Mouse (Mus musculus): ENCODE results near the gene Ccdc8.
A peak's percentile ranks its signal among the peaks of the same experiment; 100 is the strongest.

The Ccdc8 gene

GRCm38 (mm10) chr7:16956410-16957265, 35.9 kb upstream of the Ccdc8 start:
- no peaks in the 10 kb centered on the region for H3K27me3 ChIP-seq (ENCODE audit: control insufficient read depth, insufficient read depth, low read length, poor library complexity, severe bottlenecking)
- DNase-seq (ENCODE audit: low read depth, low spot score): no peak
- H3K36me3 ChIP-seq (ENCODE audit: control insufficient read depth, insufficient read depth, low read length, poor library complexity, severe bottlenecking): no peaks in the 10 kb centered on the region

GRCm38 (mm10) chr7:16959539-16960187, 32.8 kb upstream of the Ccdc8 start, which contains the start of gene Pnmal1:
Gene Pnmal1 (plus strand): TSS chr7:16959679.
- Histone ChIP-seq H3K36me3 (ENCODE audit: control insufficient read depth, insufficient read depth, low read length, poor library complexity, severe bottlenecking) (no peaks in the 10 kb centered on the region), H3K27me3 (ENCODE audit: control insufficient read depth, insufficient read depth, low read length, poor library complexity, severe bottlenecking) (no peaks in the 10 kb centered on the region)
- no peak for DNase-seq (ENCODE audit: low read depth, low spot score)

GRCm38 (mm10) chr7:16961678-16962077, 30.8 kb upstream of the Ccdc8 start:
- no peaks in the 10 kb centered on the region for H3K36me3 ChIP-seq (ENCODE audit: control insufficient read depth, insufficient read depth, low read length, poor library complexity, severe bottlenecking)
- H3K27me3 ChIP-seq (ENCODE audit: control insufficient read depth, insufficient read depth, low read length, poor library complexity, severe bottlenecking): no peaks in the 10 kb centered on the region
- no peak for DNase-seq (ENCODE audit: low read depth, low spot score)

GRCm38 (mm10) chr7:16968414-16968813, 24.1 kb upstream of the Ccdc8 start:
- no peak for DNase-seq (ENCODE audit: low read depth, low spot score)
- H3K27me3 ChIP-seq (ENCODE audit: control insufficient read depth, insufficient read depth, low read length, poor library complexity, severe bottlenecking): no peaks in the 10 kb centered on the region
- H3K36me3 ChIP-seq (ENCODE audit: control insufficient read depth, insufficient read depth, low read length, poor library complexity, severe bottlenecking): no peaks in the 10 kb centered on the region

- DNase-seq (ENCODE audit: low read depth, low spot score): no peak
- H3K27me3 ChIP-seq (ENCODE audit: control insufficient read depth, insufficient read depth, low read length, poor library complexity, severe bottlenecking): no peaks in the 10 kb centered on the region
- H3K36me3 ChIP-seq (ENCODE audit: control insufficient read depth, insufficient read depth, low read length, poor library complexity, severe bottlenecking): no peaks in the 10 kb centered on the region
Measured at GRCm38 (mm10) chr7:16971160-16971559, 21.3 kb upstream of the Ccdc8 start.

GRCm38 (mm10) chr7:16974018-16974417, 18.5 kb upstream of the Ccdc8 start:
- H3K36me3 ChIP-seq (ENCODE audit: control insufficient read depth, insufficient read depth, low read length, poor library complexity, severe bottlenecking): no peaks in the 10 kb centered on the region
- H3K27me3 ChIP-seq (ENCODE audit: control insufficient read depth, insufficient read depth, low read length, poor library complexity, severe bottlenecking): no peaks in the 10 kb centered on the region
- no peak for DNase-seq (ENCODE audit: low read depth, low spot score)

GRCm38 (mm10) chr7:16976298-16976697, 16.2 kb upstream of the Ccdc8 start:
- DNase-seq (ENCODE audit: low read depth, low spot score): no peak
- H3K27me3 ChIP-seq (ENCODE audit: control insufficient read depth, insufficient read depth, low read length, poor library complexity, severe bottlenecking): no peaks in the 10 kb centered on the region
- no peaks in the 10 kb centered on the region for H3K36me3 ChIP-seq (ENCODE audit: control insufficient read depth, insufficient read depth, low read length, poor library complexity, severe bottlenecking)

GRCm38 (mm10) chr7:16978173-16978572, 14.3 kb upstream of the Ccdc8 start:
- Histone ChIP-seq H3K36me3 (ENCODE audit: control insufficient read depth, insufficient read depth, low read length, poor library complexity, severe bottlenecking) (no peaks in the 10 kb centered on the region), H3K27me3 (ENCODE audit: control insufficient read depth, insufficient read depth, low read length, poor library complexity, severe bottlenecking) (no peaks in the 10 kb centered on the region)
- DNase-seq (ENCODE audit: low read depth, low spot score): no peak

- no peak for DNase-seq (ENCODE audit: low read depth, low spot score)
- Histone ChIP-seq H3K36me3 (ENCODE audit: control insufficient read depth, insufficient read depth, low read length, poor library complexity, severe bottlenecking) (no peaks in the 10 kb centered on the region), H3K27me3 (ENCODE audit: control insufficient read depth, insufficient read depth, low read length, poor library complexity, severe bottlenecking) (no peaks in the 10 kb centered on the region)
Measured at GRCm38 (mm10) chr7:16978593-16978992, 13.9 kb upstream of the Ccdc8 start.

- DNase-seq (ENCODE audit: low read depth, low spot score): peak; percentile 29
- H3K36me3 ChIP-seq (ENCODE audit: control insufficient read depth, insufficient read depth, low read length, poor library complexity, severe bottlenecking): no peaks in the 10 kb centered on the region
Measured at GRCm38 (mm10) chr7:16980348-16980747, 12.2 kb upstream of the Ccdc8 start.

GRCm38 (mm10) chr7:16982859-16983568, 9.5 kb upstream of the Ccdc8 start, which contains the start of gene Gm42372:
Gene Gm42372 (plus strand): TSS chr7:16983086.
- peak; percentile 75 for DNase-seq (ENCODE audit: low read depth, low spot score)
- H3K27me3 ChIP-seq (ENCODE audit: control insufficient read depth, insufficient read depth, low read length, poor library complexity, severe bottlenecking): no peaks in the 10 kb centered on the region
- H3K36me3 ChIP-seq (ENCODE audit: control insufficient read depth, insufficient read depth, low read length, poor library complexity, severe bottlenecking): no peaks in the 10 kb centered on the region

More at GRCm38 (mm10) chr7:16980348-16980747, 12.2 kb upstream of the Ccdc8 start:
- H3K27me3 ChIP-seq (ENCODE audit: control insufficient read depth, insufficient read depth, low read length, poor library complexity, severe bottlenecking): no peaks in the 10 kb centered on the region

- DNase-seq (ENCODE audit: low read depth, low spot score): no peak
- H3K27me3 ChIP-seq (ENCODE audit: control insufficient read depth, insufficient read depth, low read length, poor library complexity, severe bottlenecking): no peaks in the 10 kb centered on the region
Measured at GRCm38 (mm10) chr7:16987541-16988149, 4.9 kb upstream of the Ccdc8 start.

GRCm38 (mm10) chr7:16988405-16988804, 4.1 kb upstream of the Ccdc8 start:
- Histone ChIP-seq H3K36me3 (ENCODE audit: control insufficient read depth, insufficient read depth, low read length, poor library complexity, severe bottlenecking) (no peaks in the 10 kb centered on the region), H3K27me3 (ENCODE audit: control insufficient read depth, insufficient read depth, low read length, poor library complexity, severe bottlenecking) (no peaks in the 10 kb centered on the region)
- DNase-seq (ENCODE audit: low read depth, low spot score): no peak

More at GRCm38 (mm10) chr7:16987541-16988149, 4.9 kb upstream of the Ccdc8 start:
- H3K36me3 ChIP-seq (ENCODE audit: control insufficient read depth, insufficient read depth, low read length, poor library complexity, severe bottlenecking): no peaks in the 10 kb centered on the region

GRCm38 (mm10) chr7:16990006-16990744, 2.3 kb upstream of the Ccdc8 start:
- Histone ChIP-seq H3K36me3 (ENCODE audit: control insufficient read depth, insufficient read depth, low read length, poor library complexity, severe bottlenecking) (no peaks in the 10 kb centered on the region), H3K27me3 (ENCODE audit: control insufficient read depth, insufficient read depth, low read length, poor library complexity, severe bottlenecking) (no peaks in the 10 kb centered on the region; the same call in 1 of the 2 replicates)
- peak; percentile 36 for DNase-seq (ENCODE audit: low read depth, low spot score)

Data from splenic B cell, adult 2 months (primary cell).